Mouse (Mus musculus) heart, postnatal 0 days (tissue): ENCODE data around the gene Kif21a. TPM values are rescaled to one million over a fixed set of nuclear protein-coding genes. Genes with fewer than 3 reads are reported as not detected.
A peak's percentile ranks its signal among the peaks of the same experiment; 100 is the strongest.

Experiments used
- ATAC-seq: fragments of 200-750 bp; cut with Nextera tagmentation; 2 replicates; pipeline ENCODE4 v1.8.0; 2017; ENCODE audit warnings: low read depth, moderate number of reproducible peaks, moderate library complexity; ENCODE audit not compliant: insufficient read depth
- DNase-seq: peaks from one replicate; pipeline ENCODE4 v3.0.0-alpha.2; 2016; ENCODE audit warnings: low spot score
- H3K27ac ChIP-seq: fragments of 300-500 bp; sonication (generic); 2 replicates; pipeline ENCODE4 v1.5.1; 2014; ENCODE audit warnings: low read depth, mild to moderate bottlenecking
- H3K27me3 ChIP-seq: fragments of 300-500 bp; sonication (generic); 2 replicates; pipeline ENCODE4 v1.6.1; 2014; ENCODE audit warnings: low read length, mixed read lengths; ENCODE audit not compliant: control insufficient read depth, insufficient read depth
- H3K36me3 ChIP-seq: fragments of 300-500 bp; sonication (generic); replicated peaks from 2 replicates; pipeline ENCODE4 v1.6.1; 2014; ENCODE audit warnings: low read length, mixed read lengths; ENCODE audit not compliant: control insufficient read depth, insufficient read depth
- H3K4me1 ChIP-seq: fragments of 300-500 bp; sonication (generic); 2 replicates; pipeline ENCODE4 v1.6.1; 2014; ENCODE audit warnings: antibody characterized with exemption; ENCODE audit not compliant: control insufficient read depth, insufficient read depth
- H3K4me2 ChIP-seq: fragments of 300-500 bp; sonication (generic); 2 replicates; pipeline ENCODE4 v1.6.1; 2014; ENCODE audit warnings: low read depth, mild to moderate bottlenecking, low read length, moderate library complexity
- H3K4me3 ChIP-seq: fragments of 300-500 bp; sonication (generic); 2 replicates; pipeline ENCODE4 v1.5.1; 2014; ENCODE audit warnings: low read depth, low read length
- H3K9ac ChIP-seq: fragments of 300-500 bp; sonication (generic); replicated peaks from 2 replicates; pipeline ENCODE4 v1.6.1; 2014; ENCODE audit warnings: low read depth, low read length, mixed read lengths
- H3K9me3 ChIP-seq: fragments of 300-500 bp; sonication (generic); replicated peaks from 2 replicates; pipeline ENCODE4 v1.6.1; 2016; ENCODE audit warnings: low read length; ENCODE audit not compliant: control insufficient read depth
- CTCF ChIP-seq: IDR thresholded peaks from 2 replicates; pipeline ENCODE4 v1.5.1; 2016; ENCODE audit warnings: antibody characterized with exemption, control low read depth, low read depth
- EP300 ChIP-seq: IDR thresholded peaks from 2 replicates; pipeline ENCODE4 v1.6.1; 2016; ENCODE audit warnings: antibody characterized with exemption, low read depth
- WGBS: fragments of 180-500 bp; shearing (Covaris S2); extraction: QIAGEN DNeasy Blood & Tissue Kit; methylation state at CpG from one replicate; pipeline ENCODE4 v1.1.7; 2014; 5-methylcytosine and 5-hydroxymethylcytosine counted together
- polyA plus RNA-seq: library from polyadenylated mRNA; unstranded; fragments of >200 nt; fragmentation: Nextera tagmentation; extraction: Ambion mirVana; gene quantifications from 2 replicates; pipeline ENCODE4 v1.2.1, GENCODE M21; 2015
- total RNA-seq: library from RNA; depleted of rRNA; stranded (reverse); fragments of >200 nt; gene quantifications from 2 replicates; pipeline ENCODE4 v1.2.3, GENCODE M21; 2014; ENCODE audit warnings: low replicate concordance

Kif21a gene
- total and polyA plus RNA-seq, 2 experiments from 2014 or later = 3.6 to 4.0 TPM

- Histone ChIP-seq H3K4me1 (no peaks in the 10 kb centered on the region), H3K36me3 (no peaks in the 10 kb centered on the region), H3K27me3 (no peaks in the 10 kb centered on the region), H3K9me3 (no peaks in the 10 kb centered on the region), H3K27ac (peak overlapping the region; percentile 77), H3K4me2 (peak overlapping the region; percentile 95), H3K9ac (peak overlapping the region; percentile 65), H3K4me3 (peak overlapping the region; percentile 75)
- DNase-seq = no peak
- 3% methylated on average over 47 of the region's 47 CpGs for WGBS
- ATAC-seq = no peak; the same call in 1 of the 2 replicates
- no peak for TF ChIP-seq CTCF
- no peak for TF ChIP-seq EP300
Observed at GRCm38 (mm10) chr15:91048951-91049495, 725 bp downstream of the Kif21a start.

GRCm38 (mm10) chr15:91047627-91048026 lies 2.1 kb downstream of the Kif21a start:
- DNase-seq = no peak
- Histone ChIP-seq H3K4me2 (no peak overlapping the region), H3K27ac (no peak overlapping the region), H3K9ac (no peak overlapping the region), H3K9me3 (no peaks in the 10 kb centered on the region), H3K4me1 (no peaks in the 10 kb centered on the region), H3K27me3 (no peaks in the 10 kb centered on the region), H3K4me3 (no peak overlapping the region), H3K36me3 (no peaks in the 10 kb centered on the region)
- WGBS = 91% methylated on average over 11 of the region's 11 CpGs
- no peak for ATAC-seq
- TF ChIP-seq CTCF = no peak
- no peak for TF ChIP-seq EP300

GRCm38 (mm10) chr15:91046506-91046905 lies 3.2 kb downstream of the Kif21a start:
- WGBS = 62% methylated on average over 8 of the region's 8 CpGs
- H3K4me2 ChIP-seq = no peak overlapping the region
- DNase-seq (no peak), ATAC-seq (no peak)
- H3K27ac ChIP-seq = no peak overlapping the region
- no peak for TF ChIP-seq EP300
- TF ChIP-seq CTCF = no peak
- H3K9ac ChIP-seq = no peak overlapping the region
- no peaks in the 10 kb centered on the region for H3K4me1 ChIP-seq
- no peaks in the 10 kb centered on the region for H3K9me3 ChIP-seq
- H3K36me3 ChIP-seq = no peaks in the 10 kb centered on the region
- no peak overlapping the region for H3K4me3 ChIP-seq
- no peaks in the 10 kb centered on the region for H3K27me3 ChIP-seq

GRCm38 (mm10) chr15:91043263-91043662 lies 6.5 kb downstream of the Kif21a start:
- Histone ChIP-seq H3K9ac (no peak overlapping the region), H3K27me3 (no peaks in the 10 kb centered on the region), H3K4me1 (no peaks in the 10 kb centered on the region), H3K27ac (no peak overlapping the region), H3K36me3 (no peaks in the 10 kb centered on the region), H3K9me3 (no peaks in the 10 kb centered on the region), H3K4me2 (no peak overlapping the region), H3K4me3 (no peak overlapping the region)
- TF ChIP-seq EP300 (no peak), CTCF (no peak)
- no peak for DNase-seq
- WGBS = 79% methylated on average over 4 of the region's 4 CpGs
- no peak for ATAC-seq

DNA sequence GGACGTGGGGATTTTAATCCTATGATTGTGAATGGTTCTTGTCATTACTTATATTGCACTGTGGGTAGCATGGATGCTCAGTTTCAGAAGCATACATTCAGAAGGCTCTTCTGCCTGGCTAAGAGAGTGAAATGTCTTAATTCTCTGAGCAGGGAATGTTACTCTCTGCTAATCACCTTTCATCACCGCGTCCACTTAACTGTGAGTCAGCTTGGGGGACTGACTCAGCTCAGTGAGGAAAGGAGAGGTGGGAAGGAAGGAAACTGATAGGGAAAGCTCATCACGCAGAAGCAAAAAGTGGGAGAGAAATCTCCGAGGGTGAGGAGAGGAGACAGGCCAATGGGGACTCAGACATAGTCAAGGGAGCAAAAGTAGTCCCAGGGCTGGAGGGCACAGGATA lies 10.9 kb downstream of the Kif21a start:
- H3K9ac ChIP-seq = no peak overlapping the region
- H3K4me3 ChIP-seq = no peak overlapping the region
- no peaks in the 10 kb centered on the region for H3K36me3 ChIP-seq
- H3K27ac ChIP-seq = no peak overlapping the region
- no peaks in the 10 kb centered on the region for H3K27me3 ChIP-seq
- ATAC-seq = no peak
- WGBS = 40% methylated on average over 5 of the region's 5 CpGs
- DNase-seq = no peak
- no peak overlapping the region for H3K4me2 ChIP-seq
- TF ChIP-seq CTCF (no peak), EP300 (no peak)
- no peaks in the 10 kb centered on the region for H3K4me1 ChIP-seq
- no peaks in the 10 kb centered on the region for H3K9me3 ChIP-seq

GRCm38 (mm10) chr15:91034090-91034489 lies 15.7 kb downstream of the Kif21a start:
- no peaks in the 10 kb centered on the region for H3K27me3 ChIP-seq
- no peak overlapping the region for H3K9ac ChIP-seq
- ATAC-seq (no peak), DNase-seq (no peak)
- H3K4me2 ChIP-seq = no peak overlapping the region
- no peak for TF ChIP-seq CTCF
- no peak for TF ChIP-seq EP300
- no peak overlapping the region for H3K4me3 ChIP-seq
- H3K9me3 ChIP-seq = 0 out of 2 replicates have a peak, but pooled peaks cover 3% of the 10 kb centered on the region
- WGBS = 79% methylated on average over 4 of the region's 4 CpGs
- H3K4me1 ChIP-seq = no peaks in the 10 kb centered on the region
- no peaks in the 10 kb centered on the region for H3K36me3 ChIP-seq
- H3K27ac ChIP-seq = no peak overlapping the region
